Mouse (Mus musculus) heart, adult 2 months (tissue): ENCODE measurements at regions not wholly inside any gene's neighbourhood (a gene's known extent, or its start where the extent isn't known, plus 50 kb on each side); places are given as distances from the start of the nearest gene placed in this dataset.

Source experiments
- DNase-seq, 2 experiments: peaks; one replicate each; pipeline ENCODE4 v3.0.0; 2021
- H3K27ac ChIP-seq: fragments of 200-600 bp; 2 replicates; pipeline ENCODE4 v1.8.1; 2022
- H3K27me3 ChIP-seq: fragments of 200-500 bp; 2 replicates; pipeline ENCODE4 v1.6.1; 2012; ENCODE audit warnings: mild to moderate bottlenecking, low read length, inconsistent platforms, mixed read lengths; ENCODE audit not compliant: control insufficient read depth, insufficient read depth
- H3K36me3 ChIP-seq: fragments of 200-500 bp; 2 replicates; pipeline ENCODE4 v1.6.1; 2012; ENCODE audit warnings: low read length, inconsistent platforms; ENCODE audit not compliant: control insufficient read depth, insufficient read depth
- H3K4me1 ChIP-seq: fragments of 200-500 bp; 2 replicates; pipeline ENCODE4 v1.6.1; 2011; ENCODE audit warnings: low read length; ENCODE audit not compliant: control insufficient read depth, insufficient read depth
- H3K4me3 ChIP-seq: fragments of 200-600 bp; 2 replicates; pipeline ENCODE4 v1.8.1; 2022
- H3K79me2 ChIP-seq: fragments of 200-500 bp; replicated peaks from 2 replicates; pipeline ENCODE4 v1.6.1; 2012; ENCODE audit warnings: mild to moderate bottlenecking, inconsistent platforms, low read length, moderate library complexity, mixed read lengths; ENCODE audit not compliant: control insufficient read depth, insufficient read depth
- H3K9ac ChIP-seq: fragments of 200-500 bp; 2 replicates; pipeline ENCODE4 v1.6.1; 2012; ENCODE audit warnings: low read depth, mild to moderate bottlenecking, control low read depth, inconsistent platforms, low read length, mixed read lengths
- CTCF ChIP-seq: fragments of 200-600 bp; IDR thresholded peaks from 2 replicates; pipeline ENCODE4 v1.8.1; 2022; ENCODE audit warnings: antibody characterized with exemption, mild to moderate bottlenecking, moderate library complexity
- EP300 ChIP-seq: fragments of 200-500 bp; IDR thresholded peaks from 2 replicates; pipeline ENCODE4 v1.6.1; 2011; ENCODE audit warnings: low read depth, low read length, control low read depth; ENCODE audit not compliant: insufficient read depth
- POLR2A ChIP-seq: fragments of 200-500 bp; IDR thresholded peaks from 2 replicates; pipeline ENCODE4 v1.6.1; 2011; ENCODE audit warnings: mild to moderate bottlenecking, low read depth, low read length, control low read depth; ENCODE audit not compliant: insufficient read depth
- WGBS: fragments of 180-500 bp; shearing (Covaris S2); methylation state at CpG from one replicate; pipeline ENCODE4 v1.1.7; 2018; 5-methylcytosine and 5-hydroxymethylcytosine counted together
- intact Hi-C: fragments of 180-260 bp; cut with DNase I; formaldehyde crosslinking; loops from one replicate; pipeline ENCODE4 v1.15.1; 2025

- Histone ChIP-seq H3K27me3 (no peaks in the 10 kb centered on the region), H3K27ac (peak overlapping the region; percentile 42), H3K4me1 (peaks cover 23% of the 10 kb centered on the region), H3K36me3 (0 out of 2 replicates have a peak, but pooled peaks cover under 1% of the 10 kb centered on the region), H3K79me2 (no peaks in the 10 kb centered on the region), H3K4me3 (no peak overlapping the region), H3K9ac (no peak overlapping the region)
- intact Hi-C loops = loop anchor here (1.0 to 2.0 kb wide), 4 partner anchors 16 to 254 kb away; no protein-coding TSS in a partner anchor
- DNase-seq = peak; percentile 84 to 90
- WGBS = 32% methylated on average over 7 of the region's 7 CpGs
- no peak for TF ChIP-seq CTCF
- TF ChIP-seq EP300 = peak; percentile 99
- peak; percentile 44; the same call in 1 of the 2 replicates for TF ChIP-seq POLR2A
Measured at GRCm38 (mm10) chr2:93126595-93127165, 60.7 kb upstream of the Trp53i11 start.

DNA sequence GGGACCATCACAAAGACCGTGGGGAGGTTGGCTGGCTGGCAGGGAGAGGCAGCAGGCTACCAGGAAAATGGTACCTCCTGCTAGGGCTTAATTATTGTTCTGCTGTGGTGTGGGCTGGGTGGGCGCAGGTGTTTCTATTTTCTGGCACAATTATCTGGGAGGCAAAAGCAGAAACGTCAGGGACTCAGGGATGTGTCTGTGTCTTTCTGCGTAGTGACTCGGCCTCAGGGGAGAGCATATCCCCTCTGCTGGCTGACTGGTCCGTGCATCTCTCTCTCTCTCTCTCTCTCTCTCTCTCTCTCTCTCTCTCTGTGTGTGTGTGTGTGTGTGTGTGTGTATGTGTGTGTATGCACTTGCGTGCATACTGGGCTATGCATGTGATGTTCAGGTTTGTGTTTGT lies 61.2 kb upstream of the Trp53i11 start:
- H3K27ac ChIP-seq = no peak overlapping the region
- 48% methylated on average over 7 of the region's 7 CpGs for WGBS
- no peaks in the 10 kb centered on the region for H3K79me2 ChIP-seq
- intact Hi-C loops = loop anchor here (1.0 to 2.0 kb wide), 4 partner anchors 16 to 255 kb away; no protein-coding TSS in a partner anchor
- TF ChIP-seq CTCF = no peak
- no peak for TF ChIP-seq EP300
- no peak for TF ChIP-seq POLR2A
- no peak for DNase-seq
- H3K9ac ChIP-seq = no peak overlapping the region
- peaks cover 22% of the 10 kb centered on the region for H3K4me1 ChIP-seq
- no peak overlapping the region for H3K4me3 ChIP-seq
- H3K36me3 ChIP-seq = no peaks in the 10 kb centered on the region
- H3K27me3 ChIP-seq = no peaks in the 10 kb centered on the region

GRCm38 (mm10) chr2:93124866-93125467 lies 62.4 kb upstream of the Trp53i11 start:
- WGBS = 94% methylated on average over 7 of the region's 7 CpGs
- no peak for DNase-seq
- intact Hi-C loops = no loop called here

DNA sequence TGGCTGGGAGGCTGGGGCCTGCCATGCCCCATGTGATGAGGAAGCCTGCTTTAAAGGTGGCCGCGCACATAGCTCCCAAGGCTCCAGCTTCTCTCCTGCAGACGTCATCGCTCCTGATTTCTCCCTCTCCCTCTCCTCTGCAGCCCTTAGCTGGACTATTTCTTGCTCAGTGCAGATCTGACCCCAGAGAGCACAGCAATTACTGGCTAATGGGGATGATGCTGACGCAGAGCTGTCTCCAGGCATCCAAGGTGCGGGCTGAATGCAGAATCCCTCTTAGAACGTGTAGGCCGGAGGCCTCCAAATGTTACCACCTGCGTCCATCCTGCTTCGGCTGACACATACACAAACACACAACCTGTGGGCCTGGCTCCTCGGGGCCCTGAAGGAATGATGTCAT lies 63.5 kb upstream of the Trp53i11 start:
- Histone ChIP-seq H3K36me3 (no peaks in the 10 kb centered on the region), H3K4me3 (no peak overlapping the region), H3K4me1 (peaks cover 21% of the 10 kb centered on the region), H3K9ac (no peak overlapping the region), H3K79me2 (no peaks in the 10 kb centered on the region), H3K27me3 (no peaks in the 10 kb centered on the region), H3K27ac (no peak overlapping the region)
- WGBS = 92% methylated on average over 11 of the region's 11 CpGs
- intact Hi-C loops = no loop called here
- TF ChIP-seq POLR2A (no peak), EP300 (no peak), CTCF (no peak)
- no peak for DNase-seq

More at GRCm38 (mm10) chr2:93124866-93125467, 62.4 kb upstream of the Trp53i11 start:
- no peak overlapping the region for H3K27ac ChIP-seq
- TF ChIP-seq CTCF (no peak), POLR2A (no peak), EP300 (no peak)
- H3K27me3 ChIP-seq = no peaks in the 10 kb centered on the region
- no peak overlapping the region for H3K9ac ChIP-seq
- H3K36me3 ChIP-seq = no peaks in the 10 kb centered on the region
- H3K4me3 ChIP-seq = no peak overlapping the region
- H3K4me1 ChIP-seq = peaks cover 22% of the 10 kb centered on the region
- no peaks in the 10 kb centered on the region for H3K79me2 ChIP-seq

- Histone ChIP-seq H3K4me3 (no peak overlapping the region), H3K27me3 (no peaks in the 10 kb centered on the region), H3K9ac (no peak overlapping the region), H3K27ac (no peak overlapping the region), H3K36me3 (no peaks in the 10 kb centered on the region), H3K79me2 (no peaks in the 10 kb centered on the region), H3K4me1 (peaks cover 4% of the 10 kb centered on the region)
- TF ChIP-seq POLR2A = no peak
- no peak for TF ChIP-seq EP300
- TF ChIP-seq CTCF = no peak
- intact Hi-C loops = no loop called here
- WGBS = 82% methylated on average over 13 of the region's 13 CpGs
- DNase-seq = no peak
Measured at GRCm38 (mm10) chr2:93120386-93120785, 67.0 kb upstream of the Trp53i11 start.

GRCm38 (mm10) chr2:93119001-93119400 lies 68.3 kb upstream of the Trp53i11 start:
- WGBS = 56% methylated on average over 8 of the region's 8 CpGs

More at GRCm38 (mm10) chr2:93119001-93119400, 68.3 kb upstream of the Trp53i11 start:
- Histone ChIP-seq H3K36me3 (no peaks in the 10 kb centered on the region), H3K27me3 (no peaks in the 10 kb centered on the region), H3K4me3 (no peak overlapping the region), H3K4me1 (peaks cover 4% of the 10 kb centered on the region), H3K9ac (no peak overlapping the region), H3K27ac (no peak overlapping the region), H3K79me2 (no peaks in the 10 kb centered on the region)
- intact Hi-C loops = no loop called here
- no peak for DNase-seq
- TF ChIP-seq POLR2A (no peak), CTCF (no peak), EP300 (no peak)
